Mouse (Mus musculus) right cerebral cortex, adult 18-20 months (tissue): ENCODE results near the gene Otud7a.

Experiments used
- DNase-seq: peaks from one replicate; pipeline ENCODE4 v3.0.0; 2022; ENCODE audit warnings: mixed read lengths

Otud7a gene

GRCm38 (mm10) chr7:63719183-63719944, 274.8 kb downstream of the Otud7a start:
- DNase-seq = no peak

GRCm38 (mm10) chr7:63720682-63721081, 276.1 kb downstream of the Otud7a start:
- DNase-seq = no peak

GRCm38 (mm10) chr7:63725040-63725729, 280.6 kb downstream of the Otud7a start:
- no peak for DNase-seq

- no peak for DNase-seq
Measured at GRCm38 (mm10) chr7:63729605-63730004, 285.1 kb downstream of the Otud7a start.

- DNase-seq = no peak
Measured at GRCm38 (mm10) chr7:63730012-63730411, 285.5 kb downstream of the Otud7a start.

- DNase-seq = no peak
Measured at GRCm38 (mm10) chr7:63737725-63738124, 293.2 kb downstream of the Otud7a start.

- DNase-seq = no peak
Measured at GRCm38 (mm10) chr7:63738142-63738541, 293.6 kb downstream of the Otud7a start.

GRCm38 (mm10) chr7:63743116-63743515, 298.6 kb downstream of the Otud7a start:
- DNase-seq = no peak

GRCm38 (mm10) chr7:63752081-63752480, 307.5 kb downstream of the Otud7a start:
- DNase-seq = no peak

- peak; percentile 73 for DNase-seq
Measured at GRCm38 (mm10) chr7:63753274-63753751, 308.8 kb downstream of the Otud7a start.

- DNase-seq = peak; percentile 91
Measured at GRCm38 (mm10) chr7:63754573-63755475, 310.3 kb downstream of the Otud7a start.

- DNase-seq = peak; percentile 90
Measured at GRCm38 (mm10) chr7:63755476-63755948, 311.0 kb downstream of the Otud7a start.

- DNase-seq = no peak
Measured at GRCm38 (mm10) chr7:63757136-63757677, 312.7 kb downstream of the Otud7a start.

GRCm38 (mm10) chr7:63757678-63758239, 313.2 kb downstream of the Otud7a start:
- DNase-seq = no peak

GRCm38 (mm10) chr7:63758240-63758826, 313.8 kb downstream of the Otud7a start:
- DNase-seq = no peak

- no peak for DNase-seq
Measured at GRCm38 (mm10) chr7:63759606-63760005, 315.1 kb downstream of the Otud7a start.

GRCm38 (mm10) chr7:63762529-63762928, 318.0 kb downstream of the Otud7a start:
- DNase-seq = no peak

GRCm38 (mm10) chr7:63768398-63769029, 324.0 kb downstream of the Otud7a start:
- DNase-seq = no peak

- no peak for DNase-seq
Measured at GRCm38 (mm10) chr7:63773268-63773667, 328.7 kb downstream of the Otud7a start.

GRCm38 (mm10) chr7:63774291-63774690, 329.7 kb downstream of the Otud7a start:
- DNase-seq = peak; percentile 79

- DNase-seq = no peak
Measured at GRCm38 (mm10) chr7:63777328-63777727, 332.8 kb downstream of the Otud7a start.
